Mouse (Mus musculus) embryonic facial prominence, embryonic 14.5 days (tissue): Measurements from ENCODE around the gene Trpm2. TPM values are rescaled to one million over a fixed set of nuclear protein-coding genes. Genes with fewer than 3 reads are reported as not detected.

ENCODE experiments used
- ATAC-seq: fragments of 200-750 bp; cut with Nextera tagmentation; 2 replicates; pipeline ENCODE4 v1.8.0; 2017; ENCODE audit warnings: low read depth, moderate number of reproducible peaks, moderate TSS enrichment
- DNase-seq: peaks from one replicate; pipeline ENCODE4 v3.0.0-alpha.2; 2015; ENCODE audit warnings: low spot score
- H3K27ac ChIP-seq: fragments of 300-500 bp; sonication (generic); replicated peaks from 2 replicates; pipeline ENCODE4 v1.5.1; 2014; ENCODE audit warnings: low read depth, mild to moderate bottlenecking, low read length, moderate library complexity
- H3K27me3 ChIP-seq: fragments of 300-500 bp; sonication (generic); replicated peaks from 2 replicates; pipeline ENCODE4 v1.6.1; 2014; ENCODE audit warnings: low read length; ENCODE audit not compliant: control insufficient read depth, insufficient read depth
- H3K36me3 ChIP-seq: fragments of 300-500 bp; sonication (generic); 2 replicates; pipeline ENCODE4 v1.6.1; 2014; ENCODE audit warnings: low read length, mixed read lengths; ENCODE audit not compliant: control insufficient read depth, insufficient read depth
- H3K4me1 ChIP-seq: fragments of 300-500 bp; sonication (generic); 2 replicates; pipeline ENCODE4 v1.6.1; 2014; ENCODE audit warnings: antibody characterized with exemption, low read length; ENCODE audit not compliant: control insufficient read depth, insufficient read depth
- H3K4me2 ChIP-seq: fragments of 300-500 bp; sonication (generic); 2 replicates; pipeline ENCODE4 v1.6.1; 2014; ENCODE audit warnings: low read depth, mild to moderate bottlenecking, low read length, moderate library complexity, mixed read lengths
- H3K4me3 ChIP-seq: fragments of 300-500 bp; sonication (generic); 2 replicates; pipeline ENCODE4 v1.5.1; 2014; ENCODE audit warnings: low read depth, mild to moderate bottlenecking, low read length
- H3K9ac ChIP-seq: fragments of 300-500 bp; sonication (generic); 2 replicates; pipeline ENCODE4 v1.6.1; 2014; ENCODE audit warnings: low read depth, mild to moderate bottlenecking, low read length, moderate library complexity, mixed read lengths
- H3K9me3 ChIP-seq: fragments of 300-500 bp; sonication (generic); 2 replicates; pipeline ENCODE4 v1.6.1; 2016; ENCODE audit warnings: low read length; ENCODE audit not compliant: control insufficient read depth
- WGBS: fragments of 180-500 bp; shearing (Covaris S2); extraction: QIAGEN DNeasy Blood & Tissue Kit; methylation state at CpG from one replicate; pipeline ENCODE4 v1.1.7; 2014; 5-methylcytosine and 5-hydroxymethylcytosine counted together
- polyA plus RNA-seq: library from polyadenylated mRNA; unstranded; fragments of >200 nt; fragmentation: Nextera tagmentation; extraction: Ambion mirVana; gene quantifications from 2 replicates; pipeline ENCODE4 v1.2.1, GENCODE M21; 2014

The Trpm2 gene
- polyA plus RNA-seq, 1 experiment from 2014 or later, result 1.4 TPM

GRCm38 (mm10) chr10:77902894-77903715 is 67.3 kb downstream of the Trpm2 start:
- Histone ChIP-seq H3K9ac (peak overlapping the region; percentile 71; the same call in 1 of the 2 replicates), H3K4me1 (peaks cover 7% of the 10 kb centered on the region; the same call in 1 of the 2 replicates), H3K36me3 (no peaks in the 10 kb centered on the region), H3K4me2 (peak overlapping the region; percentile 85), H3K27me3 (no peaks in the 10 kb centered on the region), H3K4me3 (peak overlapping the region; percentile 62), H3K27ac (no peak overlapping the region), H3K9me3 (no peaks in the 10 kb centered on the region)
- peak; percentile 71 for DNase-seq
- ATAC-seq, result peak; percentile 85
- whole genome bisulfite sequencing, result 8% methylated on average over 32 of the region's 35 CpGs

- H3K9me3 ChIP-seq, result no peaks in the 10 kb centered on the region
- peak; percentile 65 for DNase-seq
- peak within 1 kb of the TSS; percentile 62 for H3K4me3 ChIP-seq
- peak within 1 kb of the TSS; percentile 71 for H3K9ac ChIP-seq
- peak within 1 kb of the TSS; percentile 85 for H3K4me2 ChIP-seq
- no peak within 1 kb of the TSS for H3K27ac ChIP-seq
- H3K4me1 ChIP-seq, result peaks cover 7% of the 10 kb centered on the region; the same call in 1 of the 2 replicates
- no peaks in the 10 kb centered on the region for H3K36me3 ChIP-seq
- ATAC-seq, result peak; percentile 76
- H3K27me3 ChIP-seq, result no peaks in the 10 kb centered on the region
- 2% methylated on average over 20 of the region's 46 CpGs for WGBS
Observed at GRCm38 (mm10) chr10:77902211-77902893, 68.0 kb downstream of the Trpm2 start, which contains the start of gene Lrrc3. TSS of gene Lrrc3 (minus strand) at chr10:77902536.

DNA sequence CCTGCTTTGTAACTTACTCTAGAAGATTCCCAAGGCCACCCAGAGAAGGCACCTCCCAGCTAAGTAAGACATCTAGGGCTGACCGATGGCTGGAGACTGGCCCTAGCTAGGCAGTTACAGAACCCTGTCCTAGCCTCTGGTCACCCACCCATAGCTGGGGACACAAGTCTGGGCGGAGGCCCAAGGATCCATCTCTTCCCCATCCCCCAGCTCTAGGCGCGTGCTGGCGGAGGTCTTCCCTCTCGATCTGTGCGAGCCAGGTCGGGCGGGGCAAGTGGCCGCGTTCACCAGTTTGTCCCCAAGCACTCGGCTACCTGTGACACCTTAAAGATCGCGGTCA is 68.5 kb downstream of the Trpm2 start:
- Histone ChIP-seq H3K27me3 (no peaks in the 10 kb centered on the region), H3K9me3 (no peaks in the 10 kb centered on the region), H3K36me3 (no peaks in the 10 kb centered on the region), H3K4me2 (peak overlapping the region; percentile 85), H3K4me3 (peak overlapping the region; percentile 62), H3K27ac (no peak overlapping the region), H3K9ac (peak overlapping the region; percentile 71), H3K4me1 (peaks cover 7% of the 10 kb centered on the region; the same call in 1 of the 2 replicates)
- ATAC-seq, result peak; percentile 23
- DNase-seq, result no peak
- 3% methylated on average over 13 of the region's 14 CpGs for WGBS

DNA sequence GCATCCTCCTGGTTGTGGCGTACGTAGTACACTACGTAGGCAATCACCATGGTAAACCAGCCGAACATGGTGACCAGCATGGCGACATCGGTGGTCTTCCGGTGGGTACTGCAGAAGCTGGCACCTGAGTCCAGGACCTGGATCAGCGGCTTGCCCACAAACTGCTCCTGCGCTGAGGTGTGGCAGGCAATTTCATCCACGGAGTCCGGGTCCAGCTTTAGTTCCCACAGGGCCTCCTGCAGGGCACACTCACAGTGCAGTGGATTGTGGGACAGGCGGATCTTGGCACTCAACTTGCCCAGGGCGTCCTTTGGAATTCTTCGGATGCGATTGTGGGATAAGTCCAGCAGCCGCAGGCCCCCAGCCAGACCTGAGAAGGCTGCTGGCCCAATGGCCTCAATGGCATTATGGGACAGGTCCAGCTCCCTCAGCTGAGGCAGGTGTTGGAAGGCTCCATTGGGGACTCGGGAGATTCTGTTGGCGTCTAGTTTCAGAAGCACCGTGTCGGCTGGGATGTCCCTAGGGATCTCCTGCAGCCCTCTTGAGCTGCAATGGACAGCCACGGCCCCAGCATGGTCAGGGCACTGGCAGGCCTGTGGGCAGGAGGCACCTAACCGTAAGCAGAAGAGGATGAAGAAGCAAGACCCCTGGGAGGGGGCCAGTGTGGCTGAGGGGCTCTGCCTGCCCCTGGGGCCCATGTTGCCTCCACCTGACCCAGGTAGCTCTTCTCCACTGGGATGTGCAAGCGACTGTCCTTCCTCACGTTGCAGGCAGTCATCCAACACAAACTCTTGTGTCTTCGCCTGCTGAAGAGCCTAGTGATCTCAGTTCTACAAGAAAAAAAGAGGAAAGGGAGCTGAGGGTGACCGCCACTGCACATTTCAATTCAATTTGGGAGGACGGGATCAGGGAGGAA is 69.2 kb downstream of the Trpm2 start:
- H3K4me3 ChIP-seq, result peak overlapping the region; percentile 62
- H3K9me3 ChIP-seq, result no peaks in the 10 kb centered on the region
- H3K4me2 ChIP-seq, result peak overlapping the region; percentile 85
- no peak for DNase-seq
- no peaks in the 10 kb centered on the region for H3K27me3 ChIP-seq
- no peak overlapping the region for H3K27ac ChIP-seq
- ATAC-seq, result no peak
- H3K36me3 ChIP-seq, result no peaks in the 10 kb centered on the region
- 83% methylated on average over 27 of the region's 27 CpGs for WGBS
- peaks cover 7% of the 10 kb centered on the region; the same call in 1 of the 2 replicates for H3K4me1 ChIP-seq
- H3K9ac ChIP-seq, result peak overlapping the region; percentile 71; the same call in 1 of the 2 replicates

- Histone ChIP-seq H3K4me2 (no peak overlapping the region), H3K9me3 (no peaks in the 10 kb centered on the region), H3K36me3 (no peaks in the 10 kb centered on the region), H3K4me3 (no peak overlapping the region), H3K27me3 (no peaks in the 10 kb centered on the region), H3K9ac (no peak overlapping the region), H3K27ac (no peak overlapping the region), H3K4me1 (peaks cover 7% of the 10 kb centered on the region; the same call in 1 of the 2 replicates)
- ATAC-seq (no peak), DNase-seq (no peak)
- 76% methylated on average over 7 of the region's 7 CpGs for WGBS
Observed at GRCm38 (mm10) chr10:77900126-77900525, 70.2 kb downstream of the Trpm2 start.

- Histone ChIP-seq H3K9me3 (no peaks in the 10 kb centered on the region), H3K9ac (no peak overlapping the region), H3K27ac (no peak overlapping the region), H3K4me1 (no peaks in the 10 kb centered on the region), H3K27me3 (no peaks in the 10 kb centered on the region), H3K4me3 (no peak overlapping the region), H3K36me3 (no peaks in the 10 kb centered on the region), H3K4me2 (no peak overlapping the region)
- DNase-seq (no peak), ATAC-seq (no peak)
- WGBS, result 56% methylated on average over 5 of the region's 5 CpGs
Observed at GRCm38 (mm10) chr10:77895562-77895961, 74.8 kb downstream of the Trpm2 start.

DNA sequence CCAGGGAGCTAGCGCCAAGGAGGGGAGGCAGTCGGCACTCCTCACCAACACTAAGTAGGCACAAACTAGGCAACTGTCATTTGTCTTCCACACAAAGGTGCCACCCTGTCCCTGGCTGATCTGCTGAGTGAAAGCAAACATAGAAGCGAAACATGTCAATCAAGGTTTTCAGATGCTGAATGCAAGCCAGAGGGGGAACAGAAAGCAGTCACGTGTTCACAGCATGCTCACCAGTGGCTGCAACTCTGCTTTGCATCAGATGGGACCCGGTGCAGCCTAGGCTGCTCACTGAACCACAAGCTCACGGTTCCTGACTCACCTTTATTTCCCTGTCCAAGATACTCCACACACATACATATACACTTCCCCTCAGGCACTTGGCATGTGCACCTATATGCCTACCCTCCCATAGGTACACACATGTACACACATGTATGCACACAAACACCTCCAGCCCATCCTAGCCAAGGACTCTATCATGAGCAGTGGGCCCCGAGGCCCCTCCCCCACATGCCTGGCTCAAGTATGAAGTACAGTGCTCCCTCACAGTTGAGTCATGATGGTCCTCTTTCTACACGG is 79.3 kb downstream of the Trpm2 start:
- H3K27me3 ChIP-seq, result no peaks in the 10 kb centered on the region
- H3K4me3 ChIP-seq, result no peak overlapping the region
- no peak overlapping the region for H3K27ac ChIP-seq
- H3K4me2 ChIP-seq, result no peak overlapping the region
- H3K9me3 ChIP-seq, result no peaks in the 10 kb centered on the region
- no peaks in the 10 kb centered on the region for H3K4me1 ChIP-seq
- H3K36me3 ChIP-seq, result no peaks in the 10 kb centered on the region
- no peak for DNase-seq
- no peak overlapping the region for H3K9ac ChIP-seq
- 84% methylated on average over 8 of the region's 8 CpGs for WGBS
- ATAC-seq, result no peak
